Mouse (Mus musculus): ENCODE data around the gene Spata13. TPM values are rescaled to one million over a fixed set of nuclear protein-coding genes. Genes with fewer than 3 reads are reported as not detected.

Gene Spata13
- polyA plus RNA-seq, 1 experiment from 2014 or later: 11.2 TPM

GRCm38 (mm10) chr14:60765025-60765424 lies 131.2 kb downstream of the Spata13 start:
- H3K4me3 ChIP-seq (ENCODE audit: low read depth, low read length): no peak overlapping the region
- DNase-seq (ENCODE audit: low spot score) (no peak), ATAC-seq (ENCODE audit: low FRiP score, low TSS enrichment) (peak; percentile 53; the same call in 1 of the 2 replicates)
- 0 out of 2 replicates have a peak overlapping the region, but pooled peaks have one; percentile 13 for H3K27ac ChIP-seq (replicated peaks)
- no peaks in the 10 kb centered on the region for H3K4me1 ChIP-seq (replicated peaks; ENCODE audit: control insufficient read depth, insufficient read depth)
- H3K27me3 ChIP-seq (ENCODE audit: control insufficient read depth, insufficient read depth, low read length): no peaks in the 10 kb centered on the region
- no peaks in the 10 kb centered on the region for H3K9me3 ChIP-seq (ENCODE audit: control insufficient read depth, low read length)
- no peak overlapping the region for H3K9ac ChIP-seq (ENCODE audit: low read length)
- H3K36me3 ChIP-seq (ENCODE audit: control insufficient read depth, insufficient read depth, low read length): peaks cover 13% of the 10 kb centered on the region
- no peak for TF ChIP-seq EP300 (optimal IDR thresholded peaks at IDR 0.05)
- no peak for TF ChIP-seq CTCF (IDR thresholded peaks at IDR 0.05; ENCODE audit: low read depth)
- H3K4me2 ChIP-seq (replicated peaks; ENCODE audit: low read depth): no peak overlapping the region
- 63% methylated on average over 2 of the region's 2 CpGs for WGBS

- Histone ChIP-seq H3K36me3 (ENCODE audit: control insufficient read depth, insufficient read depth, low read length) (no peaks in the 10 kb centered on the region), H3K4me2 (replicated peaks; ENCODE audit: low read depth) (no peak within 1 kb of the TSS), H3K9ac (ENCODE audit: low read length) (no peak within 1 kb of the TSS), H3K27ac (replicated peaks) (no peak within 1 kb of the TSS), H3K4me1 (replicated peaks; ENCODE audit: control insufficient read depth, insufficient read depth) (no peaks in the 10 kb centered on the region), H3K27me3 (ENCODE audit: control insufficient read depth, insufficient read depth, low read length) (no peaks in the 10 kb centered on the region), H3K9me3 (ENCODE audit: control insufficient read depth, low read length) (no peaks in the 10 kb centered on the region), H3K4me3 (ENCODE audit: low read depth, low read length) (no peak within 1 kb of the TSS)
- no peak for TF ChIP-seq EP300 (optimal IDR thresholded peaks at IDR 0.05)
- TF ChIP-seq CTCF (IDR thresholded peaks at IDR 0.05; ENCODE audit: low read depth): no peak
- 52% methylated on average over 4 of the region's 4 CpGs for WGBS
- ATAC-seq (ENCODE audit: low FRiP score, low TSS enrichment) (no peak), DNase-seq (ENCODE audit: low spot score) (no peak)
These were observed 134.1 kb downstream of the Spata13 start, which contains the start of gene C1qtnf9 for GRCm38 (mm10) chr14:60767884-60768283. Gene C1qtnf9, plus strand, starts transcription at chr14:60768134.

GRCm38 (mm10) chr14:60769340-60769739 lies 135.5 kb downstream of the Spata13 start:
- H3K27ac ChIP-seq (replicated peaks): no peak overlapping the region
- H3K9ac ChIP-seq (ENCODE audit: low read length): no peak overlapping the region
- DNase-seq (ENCODE audit: low spot score) (no peak), ATAC-seq (ENCODE audit: low FRiP score, low TSS enrichment) (no peak)
- WGBS: 49% methylated on average over 6 of the region's 6 CpGs
- H3K9me3 ChIP-seq (ENCODE audit: control insufficient read depth, low read length): no peaks in the 10 kb centered on the region
- no peaks in the 10 kb centered on the region for H3K4me1 ChIP-seq (replicated peaks; ENCODE audit: control insufficient read depth, insufficient read depth)
- no peaks in the 10 kb centered on the region for H3K36me3 ChIP-seq (ENCODE audit: control insufficient read depth, insufficient read depth, low read length)
- no peak overlapping the region for H3K4me3 ChIP-seq (ENCODE audit: low read depth, low read length)
- H3K4me2 ChIP-seq (replicated peaks; ENCODE audit: low read depth): no peak overlapping the region
- TF ChIP-seq EP300 (optimal IDR thresholded peaks at IDR 0.05) (no peak), CTCF (IDR thresholded peaks at IDR 0.05; ENCODE audit: low read depth) (peak; percentile 55)
- H3K27me3 ChIP-seq (ENCODE audit: control insufficient read depth, insufficient read depth, low read length): no peaks in the 10 kb centered on the region

GRCm38 (mm10) chr14:60770594-60770993 lies 136.8 kb downstream of the Spata13 start:
- Histone ChIP-seq H3K27me3 (ENCODE audit: control insufficient read depth, insufficient read depth, low read length) (no peaks in the 10 kb centered on the region), H3K27ac (replicated peaks) (no peak overlapping the region), H3K4me1 (replicated peaks; ENCODE audit: control insufficient read depth, insufficient read depth) (no peaks in the 10 kb centered on the region), H3K4me2 (replicated peaks; ENCODE audit: low read depth) (no peak overlapping the region; the same call in 1 of the 2 replicates), H3K36me3 (ENCODE audit: control insufficient read depth, insufficient read depth, low read length) (no peaks in the 10 kb centered on the region), H3K4me3 (ENCODE audit: low read depth, low read length) (no peak overlapping the region), H3K9me3 (ENCODE audit: control insufficient read depth, low read length) (no peaks in the 10 kb centered on the region), H3K9ac (ENCODE audit: low read length) (no peak overlapping the region)
- no peak for DNase-seq (ENCODE audit: low spot score)
- TF ChIP-seq EP300 (optimal IDR thresholded peaks at IDR 0.05) (no peak), CTCF (IDR thresholded peaks at IDR 0.05; ENCODE audit: low read depth) (no peak)
- ATAC-seq (ENCODE audit: low FRiP score, low TSS enrichment): no peak
- WGBS: 68% methylated on average over 6 of the region's 6 CpGs

- H3K9ac ChIP-seq (ENCODE audit: low read length): no peak overlapping the region
- no peaks in the 10 kb centered on the region for H3K9me3 ChIP-seq (ENCODE audit: control insufficient read depth, low read length)
- no peak overlapping the region for H3K27ac ChIP-seq (replicated peaks)
- no peaks in the 10 kb centered on the region for H3K27me3 ChIP-seq (ENCODE audit: control insufficient read depth, insufficient read depth, low read length)
- H3K36me3 ChIP-seq (ENCODE audit: control insufficient read depth, insufficient read depth, low read length): no peaks in the 10 kb centered on the region
- ATAC-seq (ENCODE audit: low FRiP score, low TSS enrichment) (peak; percentile 63; the same call in 1 of the 2 replicates), DNase-seq (ENCODE audit: low spot score) (peak; percentile 80)
- H3K4me1 ChIP-seq (replicated peaks; ENCODE audit: control insufficient read depth, insufficient read depth): no peaks in the 10 kb centered on the region
- 5% methylated on average over 8 of the region's 8 CpGs for WGBS
- H3K4me3 ChIP-seq (ENCODE audit: low read depth, low read length): peak overlapping the region; percentile 31; the same call in 1 of the 2 replicates
- TF ChIP-seq EP300 (optimal IDR thresholded peaks at IDR 0.05) (no peak), CTCF (IDR thresholded peaks at IDR 0.05; ENCODE audit: low read depth) (peak; percentile 90)
- H3K4me2 ChIP-seq (replicated peaks; ENCODE audit: low read depth): peak overlapping the region; percentile 50
These were observed 137.3 kb downstream of the Spata13 start for GRCm38 (mm10) chr14:60771057-60771456.

GRCm38 (mm10) chr14:60773476-60773875 lies 139.7 kb downstream of the Spata13 start:
- Histone ChIP-seq H3K4me1 (replicated peaks; ENCODE audit: control insufficient read depth, insufficient read depth) (no peaks in the 10 kb centered on the region), H3K9me3 (ENCODE audit: control insufficient read depth, low read length) (no peaks in the 10 kb centered on the region), H3K9ac (ENCODE audit: low read length) (no peak overlapping the region), H3K27me3 (ENCODE audit: control insufficient read depth, insufficient read depth, low read length) (no peaks in the 10 kb centered on the region), H3K27ac (replicated peaks) (no peak overlapping the region), H3K36me3 (ENCODE audit: control insufficient read depth, insufficient read depth, low read length) (no peaks in the 10 kb centered on the region), H3K4me2 (replicated peaks; ENCODE audit: low read depth) (no peak overlapping the region), H3K4me3 (ENCODE audit: low read depth, low read length) (no peak overlapping the region)
- TF ChIP-seq CTCF (IDR thresholded peaks at IDR 0.05; ENCODE audit: low read depth) (peak; percentile 52), EP300 (optimal IDR thresholded peaks at IDR 0.05) (no peak)
- 71% methylated on average over 2 of the region's 2 CpGs for WGBS
- ATAC-seq (ENCODE audit: low FRiP score, low TSS enrichment): no peak
- DNase-seq (ENCODE audit: low spot score): no peak
